Mouse (Mus musculus): Measurements from ENCODE around the gene Rab3gap2. TPM values are rescaled to one million over a fixed set of nuclear protein-coding genes. Genes with fewer than 3 reads are reported as not detected.

The Rab3gap2 gene
- polyA plus RNA-seq, 1 experiment from 2014 or later, result 26.4 TPM

DNA sequence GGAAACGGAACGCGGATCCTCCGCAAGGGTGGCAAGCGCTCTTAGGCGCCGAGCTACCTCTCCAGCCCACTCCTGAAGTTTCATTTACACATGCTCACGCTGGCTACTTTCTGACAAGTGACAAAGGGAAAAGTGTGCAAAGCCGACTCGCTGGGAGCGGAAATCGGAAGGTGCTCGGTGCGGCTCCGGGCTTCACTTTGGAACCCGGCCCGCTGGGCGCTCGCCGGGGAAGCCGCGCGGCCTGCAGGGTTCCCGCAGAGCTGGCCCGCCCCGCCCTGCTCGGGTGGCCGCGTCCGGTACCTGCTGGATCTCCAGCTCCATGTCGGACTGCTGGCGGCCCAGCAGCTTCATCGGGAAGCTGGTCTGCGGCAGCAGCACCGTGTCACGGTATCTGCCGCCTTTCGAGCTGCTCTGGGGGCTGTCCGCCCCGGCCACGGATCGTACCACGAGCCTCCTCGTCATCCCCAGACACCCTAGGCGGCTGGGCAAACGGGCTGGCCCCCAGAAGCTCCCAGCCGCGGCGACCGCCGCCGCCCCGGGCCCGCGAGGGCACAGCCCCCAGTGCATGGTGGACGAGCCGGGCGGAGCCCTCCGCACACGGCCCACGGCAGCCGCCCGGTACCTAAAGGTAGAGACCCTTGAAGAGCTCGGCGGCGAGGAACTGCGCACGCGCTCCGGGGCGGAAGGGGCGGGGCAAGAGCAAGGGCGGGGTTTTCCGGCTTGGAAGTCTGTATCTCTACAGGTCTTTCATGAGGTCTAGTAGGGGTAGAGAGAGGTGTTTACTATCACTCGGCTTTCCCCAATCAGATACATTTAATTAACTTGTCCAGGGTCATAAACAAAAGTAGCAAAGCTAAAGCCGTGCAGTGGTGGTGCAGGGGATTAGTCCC is 125.0 kb downstream of the Rab3gap2 start, which contains the start of gene Iars2:
TSS of gene Iars2 (minus strand) at position 676 of the 890 bp plus-strand sequence.
- Histone ChIP-seq H3K9me3 (ENCODE audit: control insufficient read depth, low read length) (no peaks in the 10 kb centered on the region), H3K4me1 (replicated peaks; ENCODE audit: control insufficient read depth, insufficient read depth, low read length) (peaks cover 15% of the 10 kb centered on the region; the same call in 1 of the 2 replicates), H3K27me3 (replicated peaks; ENCODE audit: control insufficient read depth, insufficient read depth, low read length) (no peaks in the 10 kb centered on the region), H3K27ac (ENCODE audit: low read depth, low read length) (peak within 1 kb of the TSS; percentile 96), H3K4me2 (peak within 1 kb of the TSS; percentile 71), H3K9ac (ENCODE audit: low read depth, low read length) (peak within 1 kb of the TSS; percentile 98), H3K36me3 (ENCODE audit: control insufficient read depth, insufficient read depth, low read length) (peaks cover 20% of the 10 kb centered on the region), H3K4me3 (ENCODE audit: low read depth, low read length) (peak within 1 kb of the TSS; percentile 96)
- DNase-seq (ENCODE audit: low spot score) (peak; percentile 96), ATAC-seq (replicated peaks; ENCODE audit: low FRiP score) (peak; percentile 91)
- under 1% methylated on average over 76 of the region's 76 CpGs for WGBS

- Histone ChIP-seq H3K9me3 (ENCODE audit: control insufficient read depth, low read length) (no peaks in the 10 kb centered on the region), H3K4me1 (replicated peaks; ENCODE audit: control insufficient read depth, insufficient read depth, low read length) (peaks cover 15% of the 10 kb centered on the region; the same call in 1 of the 2 replicates), H3K4me2 (peak overlapping the region; percentile 71), H3K27ac (ENCODE audit: low read depth, low read length) (peak overlapping the region; percentile 96; the same call in 1 of the 2 replicates), H3K27me3 (replicated peaks; ENCODE audit: control insufficient read depth, insufficient read depth, low read length) (no peaks in the 10 kb centered on the region), H3K4me3 (ENCODE audit: low read depth, low read length) (no peak overlapping the region), H3K9ac (ENCODE audit: low read depth, low read length) (no peak overlapping the region), H3K36me3 (ENCODE audit: control insufficient read depth, insufficient read depth, low read length) (peaks cover 15% of the 10 kb centered on the region)
- 82% methylated on average over 8 of the region's 8 CpGs for WGBS
- DNase-seq (ENCODE audit: low spot score) (no peak), ATAC-seq (replicated peaks; ENCODE audit: low FRiP score) (no peak)
Measured at GRCm38 (mm10) chr1:185329851-185330250, 125.9 kb downstream of the Rab3gap2 start.

DNA sequence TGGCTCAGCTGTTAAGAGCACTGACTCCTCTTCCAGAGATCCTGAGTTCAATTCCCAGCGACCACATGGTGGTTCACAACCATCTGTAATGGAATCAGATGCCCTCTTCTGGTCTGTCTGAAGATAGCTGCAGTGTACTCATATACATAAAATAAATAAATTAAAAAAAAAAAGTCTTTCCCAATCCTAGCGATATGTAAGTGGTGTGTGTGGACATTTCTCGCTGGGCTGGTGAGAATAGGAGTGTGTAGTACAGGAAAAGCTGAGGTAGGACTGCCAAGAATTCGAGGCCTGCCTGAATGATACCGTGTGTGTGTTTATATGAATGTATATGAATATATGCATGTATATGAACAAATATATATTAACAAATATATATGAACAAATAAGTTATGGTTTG is 127.4 kb downstream of the Rab3gap2 start:
- Histone ChIP-seq H3K36me3 (ENCODE audit: control insufficient read depth, insufficient read depth, low read length) (peaks cover 5% of the 10 kb centered on the region; the same call in 1 of the 2 replicates), H3K4me1 (replicated peaks; ENCODE audit: control insufficient read depth, insufficient read depth, low read length) (peaks cover 15% of the 10 kb centered on the region; the same call in 1 of the 2 replicates), H3K4me3 (ENCODE audit: low read depth, low read length) (no peak overlapping the region), H3K9ac (ENCODE audit: low read depth, low read length) (no peak overlapping the region), H3K27me3 (replicated peaks; ENCODE audit: control insufficient read depth, insufficient read depth, low read length) (no peaks in the 10 kb centered on the region), H3K4me2 (peak overlapping the region; percentile 91), H3K27ac (ENCODE audit: low read depth, low read length) (no peak overlapping the region), H3K9me3 (ENCODE audit: control insufficient read depth, low read length) (no peaks in the 10 kb centered on the region)
- DNase-seq (ENCODE audit: low spot score) (no peak), ATAC-seq (replicated peaks; ENCODE audit: low FRiP score) (no peak)
- WGBS, result 47% methylated on average over 5 of the region's 5 CpGs

GRCm38 (mm10) chr1:185331983-185332430 is 128.1 kb downstream of the Rab3gap2 start, which contains the start of gene Bpnt1:
Gene Bpnt1 (plus strand): TSS chr1:185332149.
- Histone ChIP-seq H3K36me3 (ENCODE audit: control insufficient read depth, insufficient read depth, low read length) (no peaks in the 10 kb centered on the region; the same call in 1 of the 2 replicates), H3K9ac (ENCODE audit: low read depth, low read length) (peak within 1 kb of the TSS; percentile 66), H3K9me3 (ENCODE audit: control insufficient read depth, low read length) (no peaks in the 10 kb centered on the region), H3K4me1 (replicated peaks; ENCODE audit: control insufficient read depth, insufficient read depth, low read length) (peaks cover 17% of the 10 kb centered on the region; the same call in 1 of the 2 replicates), H3K27me3 (replicated peaks; ENCODE audit: control insufficient read depth, insufficient read depth, low read length) (no peaks in the 10 kb centered on the region), H3K27ac (ENCODE audit: low read depth, low read length) (peak within 1 kb of the TSS; percentile 58; the same call in 1 of the 2 replicates), H3K4me2 (peak within 1 kb of the TSS; percentile 91), H3K4me3 (ENCODE audit: low read depth, low read length) (peak within 1 kb of the TSS; percentile 69)
- WGBS, result under 1% methylated on average over 32 of the region's 32 CpGs
- peak; percentile 78 for ATAC-seq (replicated peaks; ENCODE audit: low FRiP score)
- DNase-seq (ENCODE audit: low spot score), result peak; percentile 88

GRCm38 (mm10) chr1:185333651-185334050 is 129.7 kb downstream of the Rab3gap2 start:
- Histone ChIP-seq H3K27me3 (replicated peaks; ENCODE audit: control insufficient read depth, insufficient read depth, low read length) (no peaks in the 10 kb centered on the region), H3K36me3 (ENCODE audit: control insufficient read depth, insufficient read depth, low read length) (no peaks in the 10 kb centered on the region), H3K9me3 (ENCODE audit: control insufficient read depth, low read length) (no peaks in the 10 kb centered on the region), H3K27ac (ENCODE audit: low read depth, low read length) (no peak overlapping the region), H3K9ac (ENCODE audit: low read depth, low read length) (no peak overlapping the region), H3K4me3 (ENCODE audit: low read depth, low read length) (no peak overlapping the region), H3K4me2 (no peak overlapping the region), H3K4me1 (replicated peaks; ENCODE audit: control insufficient read depth, insufficient read depth, low read length) (peaks cover 14% of the 10 kb centered on the region; the same call in 1 of the 2 replicates)
- no peak for DNase-seq (ENCODE audit: low spot score)
- no peak for ATAC-seq (replicated peaks; ENCODE audit: low FRiP score)
- WGBS, result 80% methylated on average over 5 of the region's 5 CpGs

GRCm38 (mm10) chr1:185334136-185334535 is 130.2 kb downstream of the Rab3gap2 start:
- Histone ChIP-seq H3K4me3 (ENCODE audit: low read depth, low read length) (no peak overlapping the region), H3K4me2 (no peak overlapping the region), H3K27ac (ENCODE audit: low read depth, low read length) (no peak overlapping the region), H3K9ac (ENCODE audit: low read depth, low read length) (no peak overlapping the region), H3K27me3 (replicated peaks; ENCODE audit: control insufficient read depth, insufficient read depth, low read length) (no peaks in the 10 kb centered on the region), H3K36me3 (ENCODE audit: control insufficient read depth, insufficient read depth, low read length) (no peaks in the 10 kb centered on the region), H3K9me3 (ENCODE audit: control insufficient read depth, low read length) (no peaks in the 10 kb centered on the region), H3K4me1 (replicated peaks; ENCODE audit: control insufficient read depth, insufficient read depth, low read length) (peaks cover 14% of the 10 kb centered on the region; the same call in 1 of the 2 replicates)
- no peak for DNase-seq (ENCODE audit: low spot score)
- ATAC-seq (replicated peaks; ENCODE audit: low FRiP score), result no peak
- WGBS, result 79% methylated on average over 4 of the region's 4 CpGs

DNA sequence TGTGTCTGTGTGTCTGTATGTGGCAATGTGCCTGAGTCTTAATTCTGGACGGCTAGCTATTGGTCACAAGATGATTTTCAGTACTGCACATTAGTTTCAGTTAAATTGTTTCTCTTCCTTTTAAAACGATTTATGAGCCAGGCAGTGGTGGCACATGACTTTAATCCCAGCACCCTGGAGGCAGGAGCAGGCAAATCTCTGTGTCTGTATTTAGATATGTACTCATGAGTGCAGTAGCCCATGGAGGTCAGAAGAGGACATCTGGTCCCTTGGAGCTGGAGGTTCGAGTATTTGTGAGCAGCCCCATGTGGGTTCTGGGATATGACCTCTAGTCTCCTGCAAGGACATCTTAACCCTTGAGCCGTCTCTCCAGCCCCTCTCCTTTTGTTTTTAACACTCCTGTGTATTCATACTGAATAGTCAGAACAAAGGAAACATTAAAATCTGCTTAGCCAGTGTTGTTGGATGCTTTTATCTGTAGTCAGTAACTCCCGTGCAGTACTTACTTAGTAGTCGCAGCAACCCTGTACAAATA is 131.4 kb downstream of the Rab3gap2 start:
- no peak overlapping the region for H3K4me3 ChIP-seq (ENCODE audit: low read depth, low read length)
- ATAC-seq (replicated peaks; ENCODE audit: low FRiP score) (no peak), DNase-seq (ENCODE audit: low spot score) (no peak)
- no peaks in the 10 kb centered on the region for H3K27me3 ChIP-seq (replicated peaks; ENCODE audit: control insufficient read depth, insufficient read depth, low read length)
- WGBS, result 80% methylated on average over 6 of the region's 6 CpGs
- H3K4me2 ChIP-seq, result no peak overlapping the region
- no peak overlapping the region for H3K9ac ChIP-seq (ENCODE audit: low read depth, low read length)
- no peaks in the 10 kb centered on the region for H3K9me3 ChIP-seq (ENCODE audit: control insufficient read depth, low read length)
- H3K4me1 ChIP-seq (replicated peaks; ENCODE audit: control insufficient read depth, insufficient read depth, low read length), result peaks cover 14% of the 10 kb centered on the region; the same call in 1 of the 2 replicates
- no peak overlapping the region for H3K27ac ChIP-seq (ENCODE audit: low read depth, low read length)
- no peaks in the 10 kb centered on the region for H3K36me3 ChIP-seq (ENCODE audit: control insufficient read depth, insufficient read depth, low read length)

All from liver, embryonic 11.5 days (tissue).